Mouse (Mus musculus): ENCODE results near the gene Med16. TPM values are rescaled to one million over a fixed set of nuclear protein-coding genes. Genes with fewer than 3 reads are reported as not detected.
"Not testable (repeated sequence)": the region's sequence is repeated elsewhere in the genome, so short reads cannot be mapped to it uniquely, and the experiment has no call there.

Gene Med16
- total RNA-seq, 2 experiments from 2014 or later = 55.0 to 66.5 TPM

- DNase-seq (ENCODE audit: low spot score in 2 of 2) = no peak
- intact Hi-C loops (cut with DNase I) = no loop called here
Observed at GRCm38 (mm10) chr10:79896306-79896705, 12.4 kb downstream of the Med16 start.

GRCm38 (mm10) chr10:79892451-79893118 is 16.1 kb downstream of the Med16 start:
- DNase-seq (ENCODE audit: low spot score in 2 of 2) = peak; percentile 76 to 86
- intact Hi-C loops (cut with DNase I) = loop anchor here (2.0 kb wide), 1 partner anchor 30 kb away; no protein-coding TSS in a partner anchor

- intact Hi-C loops (cut with DNase I) = no loop called here
Observed at GRCm38 (mm10) chr10:79890670-79891069, 18.1 kb downstream of the Med16 start, which contains the start of gene Cfd. Gene Cfd (plus strand): TSS chr10:79890853.

GRCm38 (mm10) chr10:79889386-79889785 is 19.3 kb downstream of the Med16 start:
- DNase-seq (ENCODE audit: low spot score in 2 of 2) = no peak
- intact Hi-C loops (cut with DNase I) = no loop called here

More at GRCm38 (mm10) chr10:79890670-79891069, 18.1 kb downstream of the Med16 start, which contains the start of gene Cfd:
- no peak for DNase-seq (ENCODE audit: low spot score in 2 of 2)

- intact Hi-C loops (cut with DNase I) = no loop called here
- DNase-seq (ENCODE audit: low spot score in 2 of 2) = no peak
Observed at GRCm38 (mm10) chr10:79886611-79887010, 22.1 kb downstream of the Med16 start.

- DNase-seq (ENCODE audit: low spot score in 2 of 2) = no peak
- intact Hi-C loops (cut with DNase I) = no loop called here
Observed at GRCm38 (mm10) chr10:79886054-79886453, 22.7 kb downstream of the Med16 start, which contains the start of gene Elane. Gene Elane (plus strand): TSS chr10:79886247.

GRCm38 (mm10) chr10:79884938-79885337 is 23.8 kb downstream of the Med16 start:
- DNase-seq (ENCODE audit: low spot score in 2 of 2) = not testable (repeated sequence)
- intact Hi-C loops (cut with DNase I) = loop anchor here (5.0 kb wide), 1 partner anchor 53 kb away; no protein-coding TSS in a partner anchor

- intact Hi-C loops (cut with DNase I) = loop anchor here (5.0 kb wide), 1 partner anchor 52 kb away; no protein-coding TSS in a partner anchor
- DNase-seq (ENCODE audit: low spot score in 2 of 2) = no peak
Observed at GRCm38 (mm10) chr10:79884446-79884845, 24.3 kb downstream of the Med16 start.

GRCm38 (mm10) chr10:79883297-79884084 is 25.2 kb downstream of the Med16 start:
- DNase-seq (ENCODE audit: low spot score in 2 of 2) = peak; percentile 84 to 86
- intact Hi-C loops (cut with DNase I) = loop anchor here (2.0 to 5.0 kb wide), 3 partner anchors 41 to 75 kb away; no protein-coding TSS in a partner anchor

GRCm38 (mm10) chr10:79881981-79882380 is 26.7 kb downstream of the Med16 start:
- intact Hi-C loops (cut with DNase I) = loop anchor here (2.0 to 5.0 kb wide), 3 partner anchors 43 to 77 kb away; no protein-coding TSS in a partner anchor
- DNase-seq (ENCODE audit: low spot score in 2 of 2) = no peak

GRCm38 (mm10) chr10:79880721-79881120 is 28.0 kb downstream of the Med16 start:
- DNase-seq (ENCODE audit: low spot score in 2 of 2) = no peak
- intact Hi-C loops (cut with DNase I) = loop anchor here (5.0 kb wide), 1 partner anchor 48 kb away; no protein-coding TSS in a partner anchor

- intact Hi-C loops (cut with DNase I) = no loop called here
- DNase-seq (ENCODE audit: low spot score in 2 of 2) = no peak
Observed at GRCm38 (mm10) chr10:79879527-79879926, 29.2 kb downstream of the Med16 start.

- intact Hi-C loops (cut with DNase I) = no loop called here
- DNase-seq (ENCODE audit: low spot score in 2 of 2) = no peak
Observed at GRCm38 (mm10) chr10:79877757-79878156, 31.0 kb downstream of the Med16 start.

- no peak for DNase-seq (ENCODE audit: low spot score in 2 of 2)
- intact Hi-C loops (cut with DNase I) = no loop called here
Observed at GRCm38 (mm10) chr10:79877174-79877573, 31.5 kb downstream of the Med16 start.

- intact Hi-C loops (cut with DNase I) = no loop called here
Observed at GRCm38 (mm10) chr10:79874290-79874862, 34.3 kb downstream of the Med16 start, which contains the start of the genes Prtn3 and Plppr3. Gene Prtn3 (plus strand): TSS chr10:79874476. Gene Plppr3 (minus strand): TSS chr10:79874634.

GRCm38 (mm10) chr10:79873715-79874289 is 34.9 kb downstream of the Med16 start:
- DNase-seq (ENCODE audit: low spot score in 2 of 2) = no peak
- intact Hi-C loops (cut with DNase I) = no loop called here

More at GRCm38 (mm10) chr10:79874290-79874862, 34.3 kb downstream of the Med16 start, which contains the start of the genes Prtn3 and Plppr3:
- peak; percentile 49 to 56 for DNase-seq (ENCODE audit: low spot score in 2 of 2)

GRCm38 (mm10) chr10:79873313-79873712 is 35.4 kb downstream of the Med16 start:
- DNase-seq (ENCODE audit: low spot score in 2 of 2) = no peak
- intact Hi-C loops (cut with DNase I) = no loop called here

- intact Hi-C loops (cut with DNase I) = no loop called here
- no peak for DNase-seq (ENCODE audit: low spot score in 2 of 2)
Observed at GRCm38 (mm10) chr10:79872862-79873261, 35.9 kb downstream of the Med16 start.

- intact Hi-C loops (cut with DNase I) = no loop called here
- peak in 1 of 2 experiments; percentile 54 for DNase-seq (ENCODE audit: low spot score in 2 of 2)
Observed at GRCm38 (mm10) chr10:79871845-79872244, 36.9 kb downstream of the Med16 start.
